Mouse (Mus musculus) heart, adult 2 months (tissue): ENCODE measurements at regions not wholly inside any gene's neighbourhood (a gene's known extent, or its start where the extent isn't known, plus 50 kb on each side); places are given as distances from the start of the nearest gene placed in this dataset.

Experiments
- CTCF ChIP-seq: fragments of 200-600 bp; IDR thresholded peaks from 2 replicates; pipeline ENCODE4 v1.8.1; 2022; ENCODE audit warnings: antibody characterized with exemption, mild to moderate bottlenecking, moderate library complexity
- EP300 ChIP-seq: fragments of 200-500 bp; IDR thresholded peaks from 2 replicates; pipeline ENCODE4 v1.6.1; 2011; ENCODE audit warnings: low read depth, low read length, control low read depth; ENCODE audit not compliant: insufficient read depth
- POLR2A ChIP-seq: fragments of 200-500 bp; IDR thresholded peaks from 2 replicates; pipeline ENCODE4 v1.6.1; 2011; ENCODE audit warnings: mild to moderate bottlenecking, low read depth, low read length, control low read depth; ENCODE audit not compliant: insufficient read depth

GRCm38 (mm10) chr13:47716265-47716664 is 544.8 kb upstream of the Id4 start:
- TF ChIP-seq CTCF (no peak), POLR2A (no peak), EP300 (no peak)
